Mouse (Mus musculus): ENCODE measurements around the gene Rrp7a. TPM values are rescaled to one million over a fixed set of nuclear protein-coding genes. Genes with fewer than 3 reads are reported as not detected.
A peak's percentile ranks its signal among the peaks of the same experiment; 100 is the strongest.

Rrp7a gene
- polyA plus RNA-seq (2014; fragmentation: Nextera tagmentation; extraction: Ambion mirVana): 33.7 and 33.9 TPM in 2 replicates

DNA sequence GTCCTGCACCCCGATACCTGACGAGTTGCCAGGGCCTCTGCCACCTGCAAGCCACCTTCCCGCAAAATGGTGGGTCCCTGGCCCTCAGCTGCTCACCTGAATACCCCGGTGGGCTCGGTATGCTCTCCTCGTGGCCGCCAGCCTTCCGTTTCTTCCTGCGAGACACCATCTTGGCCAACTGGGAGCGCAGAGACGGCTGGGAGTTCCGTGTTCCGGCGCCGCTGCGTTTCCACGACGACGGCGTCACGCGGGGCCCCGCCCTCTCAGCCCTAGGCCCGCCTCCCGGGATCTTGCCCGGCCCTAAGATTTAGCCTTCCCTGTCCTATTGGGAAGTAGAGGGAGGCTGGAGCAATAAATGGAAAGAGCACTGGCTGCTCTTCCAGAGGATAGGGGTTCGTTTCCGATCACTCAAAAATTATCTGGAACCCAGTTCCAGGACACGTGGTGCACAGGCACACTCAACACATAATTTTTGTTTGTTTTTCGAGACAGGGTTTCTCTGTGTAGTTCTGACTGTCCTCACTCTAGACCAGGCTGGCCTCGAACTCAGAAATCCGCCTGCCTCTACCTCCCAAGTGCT lies at the start of gene Rrp7a:
Gene Rrp7a (minus strand): TSS at position 236 of the 580 bp plus-strand sequence.
- peaks cover 49% of the 10 kb centered on the region for H3K36me3 ChIP-seq (ENCODE audit: control insufficient read depth, insufficient read depth, low read length)

DNA sequence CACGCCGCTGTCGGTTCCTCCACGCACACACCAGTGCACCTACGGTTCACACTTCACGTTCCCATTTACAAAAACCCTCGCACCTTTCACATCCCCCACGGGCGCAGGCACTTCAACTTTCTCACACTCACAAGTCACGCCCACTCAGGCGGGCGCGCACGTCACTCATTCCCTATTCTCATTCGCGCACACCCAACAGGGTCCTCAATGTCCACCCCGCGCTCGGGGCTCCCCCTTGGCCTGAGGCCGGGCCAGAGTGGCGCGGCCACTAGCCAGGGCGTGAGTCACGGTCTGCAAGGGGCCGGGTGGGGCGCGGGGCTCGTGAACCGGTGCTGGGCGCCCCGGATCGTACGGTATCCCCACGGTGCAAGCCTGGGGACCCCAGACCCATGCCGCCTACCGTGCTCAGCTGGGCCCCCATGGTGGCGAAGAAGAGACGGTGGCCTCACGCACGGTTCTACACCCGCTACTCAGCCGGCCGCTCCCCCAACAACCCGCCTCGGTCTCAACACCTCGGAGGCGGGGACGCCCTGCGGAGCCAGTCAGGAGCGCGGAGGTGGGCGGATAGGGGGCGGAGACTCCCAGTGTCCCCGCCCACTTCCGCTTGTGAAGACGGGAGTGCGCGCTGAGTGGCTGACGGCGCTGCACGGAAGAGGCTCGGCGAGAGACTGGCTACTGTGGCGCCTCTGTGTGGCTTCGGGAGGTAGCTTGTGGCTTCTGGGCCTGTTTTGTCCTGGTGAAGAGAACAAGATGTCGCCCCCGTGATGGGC lies 49.3 kb upstream of the Rrp7a start:
- no peaks in the 10 kb centered on the region for H3K9me3 ChIP-seq (ENCODE audit: control insufficient read depth, low read length)
- no peaks in the 10 kb centered on the region for H3K27me3 ChIP-seq (ENCODE audit: control insufficient read depth, insufficient read depth, low read length)
- peak overlapping the region; percentile 74 to 84 for H3K4me3 ChIP-seq (ENCODE audit: control insufficient read depth in 1 of 2, insufficient read depth in 1 of 2, low read depth in 1 of 2, low read length in 2 of 2)
- H3K36me3 ChIP-seq (ENCODE audit: control insufficient read depth, insufficient read depth, low read length): no peaks in the 10 kb centered on the region
- peaks cover 19 to 30% of the 10 kb centered on the region in 2 experiments for H3K4me1 ChIP-seq (ENCODE audit: control insufficient read depth in 2 of 2, insufficient read depth in 2 of 2, low read length in 2 of 2)
- H3K4me2 ChIP-seq (ENCODE audit: low read length): peak overlapping the region; percentile 73
- peak overlapping the region; percentile 80 for H3K9ac ChIP-seq (ENCODE audit: low read length)
- ATAC-seq (ENCODE audit: insufficient number of reproducible peaks, insufficient read depth, low FRiP score, low read depth): peak; percentile 96
- peak overlapping the region; percentile 60 to 86 for H3K27ac ChIP-seq (replicated peaks in 1 of 2; ENCODE audit: control insufficient read depth in 1 of 2, insufficient read depth in 1 of 2, low read depth in 2 of 2, low read length in 2 of 2)
- WGBS: under 1% methylated on average over 66 of the region's 67 CpGs

More for the DNA sequence above, at the start of gene Rrp7a:
- peak within 1 kb of the TSS; percentile 94 to 98 for H3K4me3 ChIP-seq (ENCODE audit: control insufficient read depth in 1 of 2, insufficient read depth in 1 of 2, low read depth in 1 of 2, low read length in 2 of 2)
- no peaks in the 10 kb centered on the region for H3K9me3 ChIP-seq (ENCODE audit: control insufficient read depth, low read length)
- peaks cover 4 to 6% of the 10 kb centered on the region in 2 experiments; a peak in 3 of 4 replicates for H3K4me1 ChIP-seq (ENCODE audit: control insufficient read depth in 2 of 2, insufficient read depth in 2 of 2, low read length in 2 of 2)
- peak within 1 kb of the TSS; percentile 83 for H3K4me2 ChIP-seq (ENCODE audit: low read length)
- no peaks in the 10 kb centered on the region for H3K27me3 ChIP-seq (ENCODE audit: control insufficient read depth, insufficient read depth, low read length)
- H3K27ac ChIP-seq (replicated peaks in 1 of 2; ENCODE audit: control insufficient read depth in 1 of 2, insufficient read depth in 1 of 2, low read depth in 2 of 2, low read length in 2 of 2): peak within 1 kb of the TSS; percentile 62 to 66; a peak in 3 of 4 replicates
- ATAC-seq (ENCODE audit: insufficient number of reproducible peaks, insufficient read depth, low FRiP score, low read depth): peak; percentile 84
- peak within 1 kb of the TSS; percentile 84 for H3K9ac ChIP-seq (ENCODE audit: low read length)
- WGBS: 9% methylated on average over 32 of the region's 32 CpGs

DNA sequence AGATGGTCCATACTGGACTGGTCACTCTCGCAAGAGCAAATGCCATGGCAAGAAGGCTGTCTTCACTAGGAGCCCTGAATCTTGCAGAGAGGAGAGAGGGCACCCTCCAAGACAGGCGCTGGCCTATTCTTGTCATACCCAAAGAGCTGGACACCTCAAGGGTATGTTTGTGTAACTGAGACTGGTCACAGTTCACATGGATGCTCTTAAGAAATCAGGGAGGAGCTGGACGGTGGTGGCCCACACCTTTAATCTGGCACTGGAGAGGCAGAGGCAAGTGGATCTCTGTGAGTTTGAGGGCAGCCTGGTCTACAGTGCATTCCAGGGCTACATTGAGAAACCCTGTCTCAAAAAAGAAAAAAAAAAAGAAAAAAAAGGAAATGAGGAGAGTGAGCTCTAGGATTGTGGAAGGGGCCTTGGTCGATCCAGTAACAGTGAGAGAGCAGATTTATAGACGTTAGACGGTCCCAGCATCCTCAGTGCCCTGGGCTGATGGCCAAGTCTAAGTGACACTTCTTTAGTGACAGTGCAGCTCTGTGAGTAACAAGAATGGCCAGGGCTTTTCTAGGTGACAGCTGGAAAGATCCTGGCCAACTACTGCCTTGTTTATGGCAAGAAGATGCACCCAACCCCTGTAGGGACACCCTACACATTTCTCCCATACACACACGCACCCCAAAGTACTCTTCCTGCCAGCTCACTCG lies 48.5 kb upstream of the Rrp7a start:
- 36% methylated on average over 8 of the region's 8 CpGs for WGBS

DNA sequence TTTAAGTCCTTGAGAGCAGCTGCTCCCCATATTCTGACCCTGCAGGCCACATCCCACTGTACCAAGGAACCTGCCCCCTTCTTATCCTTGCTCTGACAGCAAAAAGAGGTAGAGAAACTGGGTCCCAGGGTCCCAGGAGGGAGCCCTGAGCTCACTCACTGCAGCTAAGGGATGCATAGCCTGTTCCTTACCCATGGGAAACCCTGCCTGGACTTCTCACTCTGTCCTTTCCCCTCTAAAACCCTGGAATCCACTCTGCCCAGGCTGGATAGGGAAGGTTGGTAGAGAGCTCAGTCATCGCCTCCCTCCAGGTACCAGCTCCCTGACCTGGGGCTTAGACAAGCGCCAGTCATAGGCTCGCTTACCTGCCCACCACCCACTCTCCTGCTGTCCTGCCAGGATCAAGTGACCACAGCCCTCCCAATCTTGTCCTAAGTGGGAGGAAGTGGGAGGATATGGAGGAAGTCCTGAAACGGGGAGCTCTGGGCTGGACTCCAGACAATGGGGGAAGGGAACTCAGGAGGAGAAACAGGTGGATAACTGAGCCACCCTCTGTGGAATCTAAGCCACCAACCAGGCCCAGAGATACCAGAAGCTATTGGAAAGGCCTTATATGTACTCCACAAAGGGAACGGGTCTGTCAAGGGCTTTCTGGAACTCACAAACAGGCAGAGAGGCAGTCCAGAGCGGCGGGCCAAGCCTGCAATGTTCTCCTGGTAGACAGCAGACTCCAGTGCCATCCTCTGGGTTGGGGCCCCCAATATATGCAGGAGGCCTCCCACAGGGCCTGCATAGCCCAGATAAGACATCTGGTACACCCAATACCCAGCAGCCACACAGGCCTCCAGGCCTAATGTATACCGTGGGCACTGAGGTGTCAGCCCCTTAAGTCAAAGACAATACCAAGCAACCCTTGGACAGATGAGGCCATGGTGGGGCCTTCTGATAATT lies 47.4 kb upstream of the Rrp7a start:
- ATAC-seq (ENCODE audit: insufficient number of reproducible peaks, insufficient read depth, low FRiP score, low read depth): no peak
- WGBS: 73% methylated on average over 8 of the region's 8 CpGs
- H3K4me1 ChIP-seq (ENCODE audit: control insufficient read depth in 2 of 2, insufficient read depth in 2 of 2, low read length in 2 of 2): peaks cover 30 to 42% of the 10 kb centered on the region in 2 experiments
- H3K4me3 ChIP-seq (ENCODE audit: control insufficient read depth in 1 of 2, insufficient read depth in 1 of 2, low read depth in 1 of 2, low read length in 2 of 2): no peak overlapping the region
- H3K9ac ChIP-seq (ENCODE audit: low read length): peak overlapping the region; percentile 8; the same call in 1 of the 2 replicates
- H3K4me2 ChIP-seq (ENCODE audit: low read length): peak overlapping the region; percentile 35
- H3K27me3 ChIP-seq (ENCODE audit: control insufficient read depth, insufficient read depth, low read length): no peaks in the 10 kb centered on the region
- no peaks in the 10 kb centered on the region for H3K9me3 ChIP-seq (ENCODE audit: control insufficient read depth, low read length)
- peak overlapping the region in 1 of 2 experiments; percentile 14; a peak in 2 of 4 replicates for H3K27ac ChIP-seq (replicated peaks in 1 of 2; ENCODE audit: control insufficient read depth in 1 of 2, insufficient read depth in 1 of 2, low read depth in 2 of 2, low read length in 2 of 2)
- H3K36me3 ChIP-seq (ENCODE audit: control insufficient read depth, insufficient read depth, low read length): 0 out of 2 replicates have a peak, but pooled peaks cover 2% of the 10 kb centered on the region

More for the DNA sequence above, 48.5 kb upstream of the Rrp7a start:
- Histone ChIP-seq H3K4me1 (ENCODE audit: control insufficient read depth in 2 of 2, insufficient read depth in 2 of 2, low read length in 2 of 2) (peaks cover 26 to 38% of the 10 kb centered on the region in 2 experiments), H3K9me3 (ENCODE audit: control insufficient read depth, low read length) (no peaks in the 10 kb centered on the region), H3K27me3 (ENCODE audit: control insufficient read depth, insufficient read depth, low read length) (no peaks in the 10 kb centered on the region), H3K4me3 (ENCODE audit: control insufficient read depth in 1 of 2, insufficient read depth in 1 of 2, low read depth in 1 of 2, low read length in 2 of 2) (peak overlapping the region; percentile 74 to 84), H3K9ac (ENCODE audit: low read length) (peak overlapping the region; percentile 80), H3K36me3 (ENCODE audit: control insufficient read depth, insufficient read depth, low read length) (no peaks in the 10 kb centered on the region), H3K27ac (replicated peaks in 1 of 2; ENCODE audit: control insufficient read depth in 1 of 2, insufficient read depth in 1 of 2, low read depth in 2 of 2, low read length in 2 of 2) (peak overlapping the region; percentile 18 to 77; a peak in 3 of 4 replicates), H3K4me2 (ENCODE audit: low read length) (peak overlapping the region; percentile 73)
- no peak for ATAC-seq (ENCODE audit: insufficient number of reproducible peaks, insufficient read depth, low FRiP score, low read depth)

DNA sequence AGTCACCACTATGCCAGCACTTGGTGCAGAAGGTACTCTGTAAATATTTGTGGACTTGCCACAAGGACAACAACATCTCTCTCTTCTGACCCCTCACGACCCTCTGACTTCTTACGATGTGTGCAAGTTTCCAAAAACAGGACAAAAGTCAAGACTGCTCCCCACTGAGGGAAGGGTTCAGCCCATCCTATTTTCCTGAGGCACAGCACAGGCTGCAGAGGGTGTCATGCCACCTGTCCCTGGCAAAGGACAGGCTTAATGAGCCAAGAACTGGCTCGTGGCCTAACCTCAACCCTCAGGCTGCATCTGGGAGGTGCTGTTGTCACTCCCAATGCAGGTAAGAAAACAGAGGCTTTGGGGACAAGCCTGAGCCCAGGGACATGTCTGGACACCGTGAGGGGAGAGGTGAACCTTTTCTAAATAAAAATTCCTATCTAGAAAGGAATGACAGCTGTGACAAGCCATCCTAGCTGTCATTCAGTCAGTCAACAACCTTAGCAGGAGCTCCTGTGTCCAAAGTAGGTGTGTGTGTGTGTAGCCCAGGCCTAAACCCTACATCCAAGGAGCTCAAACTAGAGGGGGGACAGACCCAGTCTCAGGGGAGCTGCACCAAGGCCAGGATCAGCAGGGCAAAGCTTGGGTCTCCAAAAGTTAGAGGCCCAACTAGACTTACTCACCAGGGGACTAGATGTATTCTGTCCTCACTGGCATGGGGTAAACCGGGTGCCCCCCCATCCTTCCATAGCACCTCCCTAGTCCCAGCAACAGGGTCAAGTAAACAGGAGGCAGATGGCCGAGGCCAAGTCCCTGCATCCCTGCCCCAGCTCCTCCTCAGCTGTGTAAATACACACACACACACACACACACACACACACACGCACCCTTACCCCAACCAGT lies 46.5 kb upstream of the Rrp7a start:
- Histone ChIP-seq H3K27ac (replicated peaks in 1 of 2; ENCODE audit: control insufficient read depth in 1 of 2, insufficient read depth in 1 of 2, low read depth in 2 of 2, low read length in 2 of 2) (no peak overlapping the region; a peak in 2 of 4 replicates), H3K4me2 (ENCODE audit: low read length) (peak overlapping the region; percentile 35; the same call in 1 of the 2 replicates), H3K27me3 (ENCODE audit: control insufficient read depth, insufficient read depth, low read length) (no peaks in the 10 kb centered on the region), H3K9me3 (ENCODE audit: control insufficient read depth, low read length) (no peaks in the 10 kb centered on the region), H3K9ac (ENCODE audit: low read length) (no peak overlapping the region), H3K36me3 (ENCODE audit: control insufficient read depth, insufficient read depth, low read length) (0 out of 2 replicates have a peak, but pooled peaks cover 2% of the 10 kb centered on the region), H3K4me3 (ENCODE audit: control insufficient read depth in 1 of 2, insufficient read depth in 1 of 2, low read depth in 1 of 2, low read length in 2 of 2) (no peak overlapping the region), H3K4me1 (ENCODE audit: control insufficient read depth in 2 of 2, insufficient read depth in 2 of 2, low read length in 2 of 2) (peaks cover 33 to 46% of the 10 kb centered on the region in 2 experiments)
- 80% methylated on average over 6 of the region's 7 CpGs for whole genome bisulfite sequencing
- no peak for ATAC-seq (ENCODE audit: insufficient number of reproducible peaks, insufficient read depth, low FRiP score, low read depth)

DNA sequence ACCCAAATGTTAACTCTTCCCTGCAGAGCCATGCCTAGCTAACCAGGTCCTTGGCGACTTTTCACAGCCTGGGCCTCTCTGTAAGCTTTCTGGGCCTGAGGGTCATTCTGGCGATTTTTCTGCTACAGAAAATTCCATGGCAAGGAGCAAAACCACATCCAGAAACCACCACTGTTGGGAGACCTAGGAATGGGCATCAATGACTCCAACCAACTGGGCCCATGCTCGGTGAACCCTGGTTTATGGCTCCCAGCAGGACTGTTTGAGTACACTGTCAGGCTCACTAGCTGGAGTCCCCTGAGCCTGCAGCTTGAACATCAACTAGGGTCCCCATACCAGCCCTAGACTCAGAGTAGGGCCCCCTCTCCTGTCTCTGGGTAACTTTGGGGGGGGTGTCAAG lies 45.7 kb upstream of the Rrp7a start:
- H3K27me3 ChIP-seq (ENCODE audit: control insufficient read depth, insufficient read depth, low read length): no peaks in the 10 kb centered on the region
- 0 out of 2 replicates have a peak, but pooled peaks cover 2% of the 10 kb centered on the region for H3K36me3 ChIP-seq (ENCODE audit: control insufficient read depth, insufficient read depth, low read length)
- H3K4me1 ChIP-seq (ENCODE audit: control insufficient read depth in 2 of 2, insufficient read depth in 2 of 2, low read length in 2 of 2): peaks cover 33 to 46% of the 10 kb centered on the region in 2 experiments
- ATAC-seq (ENCODE audit: insufficient number of reproducible peaks, insufficient read depth, low FRiP score, low read depth): no peak
- H3K4me3 ChIP-seq (ENCODE audit: control insufficient read depth in 1 of 2, insufficient read depth in 1 of 2, low read depth in 1 of 2, low read length in 2 of 2): no peak overlapping the region
- H3K9ac ChIP-seq (ENCODE audit: low read length): no peak overlapping the region
- no peak overlapping the region for H3K27ac ChIP-seq (replicated peaks in 1 of 2; ENCODE audit: control insufficient read depth in 1 of 2, insufficient read depth in 1 of 2, low read depth in 2 of 2, low read length in 2 of 2)
- no peak overlapping the region for H3K4me2 ChIP-seq (ENCODE audit: low read length)
- H3K9me3 ChIP-seq (ENCODE audit: control insufficient read depth, low read length): no peaks in the 10 kb centered on the region
- 94% methylated on average over 3 of the region's 3 CpGs for WGBS
